Mouse (Mus musculus) G1E (cell line): ENCODE measurements around the gene Cers6.

Experiments
- CTCF ChIP-seq: IDR thresholded peaks from 2 replicates; pipeline ENCODE4 v1.5.1; 2012; ENCODE audit warnings: low read depth, low read length, inconsistent platforms, mixed read lengths
- GATA1 ChIP-seq: IDR thresholded peaks from 2 replicates; pipeline ENCODE4 v1.6.1; 2012; ENCODE audit warnings: borderline replicate concordance, low read length, inconsistent platforms, mixed read lengths
- GATA2 ChIP-seq: IDR thresholded peaks from 2 replicates; pipeline ENCODE4 v1.6.1; 2012; ENCODE audit warnings: low read depth, low read length, inconsistent platforms, borderline replicate concordance
- POLR2AphosphoS5 ChIP-seq: IDR thresholded peaks from 2 replicates; pipeline ENCODE4 v1.6.1; 2012; ENCODE audit warnings: low read depth, low read length, inconsistent platforms; ENCODE audit not compliant: insufficient replicate concordance

DNA sequence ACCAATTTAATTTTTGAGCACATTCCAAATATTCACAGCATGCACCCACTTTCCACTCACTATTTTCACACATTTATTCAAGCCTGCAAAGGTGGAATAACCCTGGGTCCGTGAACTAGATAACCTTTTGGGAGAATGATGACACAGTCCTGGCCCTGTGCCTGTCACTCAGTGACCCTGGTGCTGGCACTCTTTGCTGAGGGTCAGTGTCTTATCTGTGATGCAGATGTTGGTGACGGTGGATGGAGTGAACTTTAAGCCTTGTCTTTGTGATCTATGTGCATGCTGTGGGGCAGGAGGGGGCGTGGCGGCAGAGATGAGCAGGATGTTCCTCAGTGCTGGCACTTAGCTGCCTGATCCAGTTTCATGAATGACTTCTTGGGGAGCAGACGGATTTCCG, 41.3 kb downstream of the Cers6 start:
- TF ChIP-seq CTCF (no peak), POLR2AphosphoS5 (no peak), GATA1 (no peak), GATA2 (no peak)
